Mouse (Mus musculus) myocyte (in vitro differentiated cells): Measurements from ENCODE around the gene Ap5s1. TPM values are rescaled to one million over a fixed set of nuclear protein-coding genes. Genes with fewer than 3 reads are reported as not detected.
"Not testable (repeated sequence)": the region's sequence is repeated elsewhere in the genome, so short reads cannot be mapped to it uniquely, and the experiment has no call there.

Experiments
- H3K27me3 ChIP-seq: one replicate; pipeline ENCODE4 v1.6.1; 2011; ENCODE audit not compliant: control insufficient read depth, insufficient read depth, insufficient read length
- H3K36me3 ChIP-seq: one replicate; pipeline ENCODE4 v1.6.1; 2011; ENCODE audit not compliant: control insufficient read depth, insufficient read depth
- H3K4me2 ChIP-seq: one replicate; pipeline ENCODE4 v1.6.1; 2011; ENCODE audit warnings: low read depth, control low read depth
- H3K4me3 ChIP-seq: one replicate; pipeline ENCODE4 v1.5.1; 2011; ENCODE audit warnings: mild to moderate bottlenecking, control low read depth, moderate library complexity
- H3K79me2 ChIP-seq: one replicate; pipeline ENCODE4 v1.6.1; 2011; ENCODE audit not compliant: control insufficient read depth, insufficient read depth
- H3ac ChIP-seq: one replicate; pipeline ENCODE4 v1.6.1; 2011; ENCODE audit not compliant: control insufficient read depth, insufficient read length
- CEBPB ChIP-seq: IDR thresholded peaks from 2 replicates; pipeline ENCODE4 v1.6.1; 2011; ENCODE audit warnings: mild to moderate bottlenecking, moderate library complexity; ENCODE audit not compliant: poor library complexity, insufficient read depth, severe bottlenecking
- E2F4 ChIP-seq: IDR thresholded peaks from one replicate; pipeline ENCODE4 v1.6.1; 2011; ENCODE audit warnings: mild to moderate bottlenecking, control low read depth, moderate library complexity; ENCODE audit not compliant: insufficient read depth
- MAX ChIP-seq: IDR thresholded peaks from one replicate; pipeline ENCODE4 v1.6.1; 2011; ENCODE audit warnings: low read depth, mild to moderate bottlenecking, control low read depth
- MYOD1 ChIP-seq, 3 experiments: IDR thresholded peaks; one replicate each; pipeline ENCODE4 v1.6.1; 2011; ENCODE audit warnings: control low read depth in 2 of 3, low read depth in 2 of 3, mild to moderate bottlenecking in 2 of 3, moderate library complexity in 1 of 3; ENCODE audit not compliant: insufficient read length in 2 of 3, control insufficient read depth in 1 of 3
- MYOG ChIP-seq, 3 experiments: IDR thresholded peaks; one replicate each; pipeline ENCODE4 v1.6.1; 2011; ENCODE audit warnings: control low read depth in 2 of 3, low read depth in 2 of 3, mild to moderate bottlenecking in 2 of 3; ENCODE audit not compliant: insufficient read length in 2 of 3, control insufficient read depth in 1 of 3, insufficient read depth in 1 of 3
- POLR2A ChIP-seq: IDR thresholded peaks from one replicate; pipeline ENCODE4 v1.6.1; 2011; ENCODE audit warnings: low read depth, mild to moderate bottlenecking, control low read depth, moderate library complexity; ENCODE audit not compliant: insufficient read length
- POLR2AphosphoS2 ChIP-seq: IDR thresholded peaks from one replicate; pipeline ENCODE4 v1.6.1; 2011; ENCODE audit warnings: low read depth, control low read depth; ENCODE audit not compliant: insufficient read length
- REST ChIP-seq: IDR thresholded peaks from one replicate; pipeline ENCODE4 v1.6.1; 2011; ENCODE audit warnings: mild to moderate bottlenecking, control low read depth, moderate library complexity; ENCODE audit not compliant: insufficient read depth, insufficient read length
- SRF ChIP-seq: IDR thresholded peaks from one replicate; pipeline ENCODE4 v1.6.1; 2011; ENCODE audit warnings: low read depth; ENCODE audit not compliant: control insufficient read depth, insufficient read length
- TCF12 ChIP-seq: IDR thresholded peaks from one replicate; pipeline ENCODE4 v1.6.1; 2011; ENCODE audit warnings: mild to moderate bottlenecking, control low read depth; ENCODE audit not compliant: poor library complexity, insufficient read depth, severe bottlenecking
- TCF3 ChIP-seq: IDR thresholded peaks from one replicate; pipeline ENCODE4 v1.6.1; 2011; ENCODE audit warnings: low read depth, control low read depth; ENCODE audit not compliant: insufficient read length
- USF1 ChIP-seq: IDR thresholded peaks from one replicate; pipeline ENCODE4 v1.6.1; 2011; ENCODE audit warnings: low read depth, mild to moderate bottlenecking, control low read depth, moderate library complexity
- polyA plus RNA-seq: library from polyadenylated mRNA; unstranded; fragments of >200 nt; fragmentation: generic; extraction: Trizol; gene quantifications from one replicate; pipeline ENCODE4 v1.2.1, GENCODE M21; 2012; ENCODE audit warnings: missing spikeins

Gene Ap5s1
- polyA plus RNA-seq, 1 experiment, result 33.6 TPM

- Histone ChIP-seq H3K4me2 (no peak overlapping the region), H3K4me3 (no peak overlapping the region), H3K36me3 (no peaks in the 10 kb centered on the region), H3K79me2 (no peaks in the 10 kb centered on the region), H3K27me3 (no peaks in the 10 kb centered on the region), H3ac (no peak overlapping the region)
- TF ChIP-seq POLR2AphosphoS2, result no peak
- no peak for TF ChIP-seq MAX
- no peak for TF ChIP-seq REST
- TF ChIP-seq USF1, result no peak
- TF ChIP-seq CEBPB, result no peak
- TF ChIP-seq MYOG (IDR thresholded peaks at IDR 0.05; ENCODE audit: control insufficient read depth in 1 of 3, insufficient read depth in 1 of 3, insufficient read length in 2 of 3, low read depth in 2 of 3), result no peak
- TF ChIP-seq E2F4, result no peak
- TF ChIP-seq MYOD1 (IDR thresholded peaks at IDR 0.05; ENCODE audit: control insufficient read depth in 1 of 3, insufficient read length in 2 of 3, low read depth in 2 of 3), result no peak
- no peak for TF ChIP-seq TCF3
- no peak for TF ChIP-seq POLR2A
- no peak for TF ChIP-seq TCF12
- TF ChIP-seq SRF, result no peak
Observed at GRCm38 (mm10) chr2:131221853-131222515, 15.1 kb downstream of the Ap5s1 start.

- Histone ChIP-seq H3K36me3 (no peaks in the 10 kb centered on the region), H3K4me3 (no peak overlapping the region), H3ac (no peak overlapping the region), H3K27me3 (no peaks in the 10 kb centered on the region), H3K4me2 (no peak overlapping the region), H3K79me2 (no peaks in the 10 kb centered on the region)
- no peak for TF ChIP-seq TCF12
- TF ChIP-seq CEBPB, result no peak
- no peak for TF ChIP-seq E2F4
- no peak for TF ChIP-seq MYOD1 (IDR thresholded peaks at IDR 0.05; ENCODE audit: control insufficient read depth in 1 of 3, insufficient read length in 2 of 3, low read depth in 2 of 3)
- no peak for TF ChIP-seq POLR2AphosphoS2
- no peak for TF ChIP-seq REST
- TF ChIP-seq TCF3, result no peak
- no peak for TF ChIP-seq MYOG (IDR thresholded peaks at IDR 0.05; ENCODE audit: control insufficient read depth in 1 of 3, insufficient read depth in 1 of 3, insufficient read length in 2 of 3, low read depth in 2 of 3)
- no peak for TF ChIP-seq MAX
- no peak for TF ChIP-seq SRF
- TF ChIP-seq POLR2A, result no peak
- no peak for TF ChIP-seq USF1
Observed at GRCm38 (mm10) chr2:131222562-131222961, 15.7 kb downstream of the Ap5s1 start.

GRCm38 (mm10) chr2:131223569-131223968 lies 16.7 kb downstream of the Ap5s1 start:
- Histone ChIP-seq H3K36me3 (no peaks in the 10 kb centered on the region), H3K4me2 (no peak overlapping the region), H3ac (no peak overlapping the region), H3K4me3 (no peak overlapping the region), H3K27me3 (no peaks in the 10 kb centered on the region), H3K79me2 (no peaks in the 10 kb centered on the region)
- TF ChIP-seq SRF (no peak), TCF12 (no peak), TCF3 (no peak), MYOG (IDR thresholded peaks at IDR 0.05; ENCODE audit: control insufficient read depth in 1 of 3, insufficient read depth in 1 of 3, insufficient read length in 2 of 3, low read depth in 2 of 3) (no peak), E2F4 (no peak), POLR2A (no peak), USF1 (no peak)

- H3K4me2 ChIP-seq, result no peak overlapping the region
- H3K79me2 ChIP-seq, result no peaks in the 10 kb centered on the region
- H3K27me3 ChIP-seq, result no peaks in the 10 kb centered on the region
- TF ChIP-seq POLR2AphosphoS2 (no peak), SRF (no peak), REST (no peak), TCF3 (no peak), POLR2A (no peak), TCF12 (no peak), MYOG (IDR thresholded peaks at IDR 0.05; ENCODE audit: control insufficient read depth in 1 of 3, insufficient read depth in 1 of 3, insufficient read length in 2 of 3, low read depth in 2 of 3) (no peak)
- no peaks in the 10 kb centered on the region for H3K36me3 ChIP-seq
- no peak overlapping the region for H3K4me3 ChIP-seq
- H3ac ChIP-seq, result no peak overlapping the region
Observed at GRCm38 (mm10) chr2:131225178-131225577, 18.3 kb downstream of the Ap5s1 start.

- H3K4me3 ChIP-seq, H3K79me2 ChIP-seq, H3K4me2 ChIP-seq, H3ac ChIP-seq, H3K27me3 ChIP-seq, H3K36me3 ChIP-seq: not testable (repeated sequence)
Observed at GRCm38 (mm10) chr2:131226669-131227068, 19.8 kb downstream of the Ap5s1 start.
